Mouse (Mus musculus) v-Abl transformed pro-B cells (cell line): ENCODE results near the gene Fam72a.
"Not testable (repeated sequence)": the region's sequence is repeated elsewhere in the genome, so short reads cannot be mapped to it uniquely, and the experiment has no call there.

ENCODE experiments used
- in situ Hi-C, 2 experiments: fragments of 400-800 bp; cut with MboI; formaldehyde crosslinking; loops; one replicate each; pipeline ENCODE4 v1.15.1; 2025; ENCODE audit not compliant: unreplicated experiment in 2 of 2

Fam72a gene

GRCm38 (mm10) chr1:131525586-131526271, 2.0 kb upstream of the Fam72a start:
- in situ Hi-C loops: loop anchor here (5.0 to 10.0 kb wide), 2 partner anchors 91 to 98 kb away; no protein-coding TSS in a partner anchor

DNA sequence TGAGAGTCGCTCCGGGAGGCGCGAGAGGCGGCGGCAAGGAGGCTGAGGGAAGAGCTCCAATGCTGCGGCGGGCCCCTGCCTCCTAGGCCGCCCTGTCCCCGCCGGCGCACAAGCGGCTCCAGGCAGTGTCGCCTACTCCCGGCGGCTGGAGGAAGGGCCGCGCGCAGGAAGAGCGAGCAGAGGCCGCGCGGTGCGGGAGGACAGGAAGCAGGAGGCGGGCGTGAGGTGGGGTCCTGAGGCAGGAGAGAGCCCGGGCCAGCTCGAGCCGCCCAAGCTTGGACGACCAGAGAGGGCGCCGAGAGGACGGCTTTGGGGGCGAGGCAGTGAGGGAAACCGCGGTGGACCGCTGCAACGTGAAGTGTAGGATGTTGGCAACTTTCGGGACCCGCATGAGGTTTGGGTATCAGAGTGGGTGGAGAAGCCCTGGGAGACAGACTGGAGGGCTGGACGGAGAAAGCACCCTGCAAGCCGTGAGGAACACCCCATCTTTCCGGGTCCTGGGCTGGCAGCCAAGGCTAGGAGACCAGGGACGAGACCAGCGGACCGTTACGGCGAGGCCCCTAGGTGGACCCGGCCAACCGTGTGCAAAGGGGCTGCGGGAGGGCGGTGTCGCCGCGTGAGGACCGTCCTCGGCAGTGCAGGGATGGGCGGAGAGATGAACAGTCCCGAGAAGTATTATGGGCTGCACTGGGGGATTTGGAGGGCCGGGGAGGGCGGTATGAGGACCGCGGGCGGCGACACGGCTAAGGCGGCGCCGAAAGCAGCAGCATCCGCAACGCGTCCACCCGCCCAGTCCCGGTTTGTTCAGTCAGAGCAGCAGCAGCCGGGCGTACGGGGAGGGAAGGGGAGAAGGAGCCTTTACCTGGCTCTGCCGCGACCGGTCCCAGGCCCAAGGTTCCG, 1.1 kb upstream of the Fam72a start:
- in situ Hi-C loops: loop anchor here (5.0 to 10.0 kb wide), 2 partner anchors 92 to 99 kb away; no protein-coding TSS in a partner anchor

GRCm38 (mm10) chr1:131528081-131528507, 391 bp downstream of the Fam72a start:
- in situ Hi-C loops: loop anchor here (5.0 to 10.0 kb wide), 2 partner anchors 93 to 101 kb away; no protein-coding TSS in a partner anchor

GRCm38 (mm10) chr1:131528561-131529166, 961 bp downstream of the Fam72a start:
- in situ Hi-C loops: loop anchor here (5.0 to 10.0 kb wide), 2 partner anchors 94 to 101 kb away; no protein-coding TSS in a partner anchor

GRCm38 (mm10) chr1:131539771-131540170, 12.1 kb downstream of the Fam72a start:
- in situ Hi-C loops: no loop called here

DNA sequence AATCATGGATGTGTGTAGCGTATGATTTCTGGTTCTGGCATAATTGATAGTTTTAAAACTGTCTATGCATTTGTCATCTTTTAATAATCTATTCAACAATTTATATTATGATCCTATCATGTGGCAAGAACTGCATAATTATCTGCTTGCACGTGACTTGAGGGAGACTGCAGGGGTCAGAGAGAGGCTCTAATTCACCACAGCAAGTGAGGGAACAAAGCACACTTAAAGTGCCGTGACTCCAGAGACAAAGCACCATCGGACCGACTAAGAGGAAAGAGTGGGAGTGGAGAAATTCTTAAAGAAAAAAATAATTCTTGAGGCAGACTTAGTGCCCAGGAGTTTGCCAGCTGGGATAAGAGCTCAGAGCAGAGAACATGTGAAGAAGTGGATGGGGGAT, 13.1 kb downstream of the Fam72a start:
- in situ Hi-C loops: no loop called here

DNA sequence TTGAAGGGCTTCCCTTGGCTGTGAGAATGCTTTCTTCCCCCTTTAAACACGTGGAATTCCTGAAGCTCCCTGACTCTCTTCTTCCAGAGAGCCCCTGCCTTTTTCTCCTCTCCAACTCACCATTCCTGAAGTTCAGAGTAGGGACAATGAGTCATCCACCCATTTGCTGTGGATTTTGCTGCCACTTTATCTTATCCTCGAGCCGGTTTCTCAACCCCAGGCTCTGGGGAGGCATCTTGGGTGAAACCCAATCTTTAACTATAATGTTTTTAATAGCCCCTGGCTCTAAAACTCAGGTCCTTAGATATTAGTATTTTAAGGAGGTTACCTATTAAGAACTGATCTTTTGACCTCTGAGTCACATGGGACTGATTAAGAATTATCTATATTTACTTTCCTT, 13.7 kb downstream of the Fam72a start:
- in situ Hi-C loops: no loop called here

- in situ Hi-C loops: no loop called here
Measured at GRCm38 (mm10) chr1:131541903-131542302, 14.2 kb downstream of the Fam72a start.

DNA sequence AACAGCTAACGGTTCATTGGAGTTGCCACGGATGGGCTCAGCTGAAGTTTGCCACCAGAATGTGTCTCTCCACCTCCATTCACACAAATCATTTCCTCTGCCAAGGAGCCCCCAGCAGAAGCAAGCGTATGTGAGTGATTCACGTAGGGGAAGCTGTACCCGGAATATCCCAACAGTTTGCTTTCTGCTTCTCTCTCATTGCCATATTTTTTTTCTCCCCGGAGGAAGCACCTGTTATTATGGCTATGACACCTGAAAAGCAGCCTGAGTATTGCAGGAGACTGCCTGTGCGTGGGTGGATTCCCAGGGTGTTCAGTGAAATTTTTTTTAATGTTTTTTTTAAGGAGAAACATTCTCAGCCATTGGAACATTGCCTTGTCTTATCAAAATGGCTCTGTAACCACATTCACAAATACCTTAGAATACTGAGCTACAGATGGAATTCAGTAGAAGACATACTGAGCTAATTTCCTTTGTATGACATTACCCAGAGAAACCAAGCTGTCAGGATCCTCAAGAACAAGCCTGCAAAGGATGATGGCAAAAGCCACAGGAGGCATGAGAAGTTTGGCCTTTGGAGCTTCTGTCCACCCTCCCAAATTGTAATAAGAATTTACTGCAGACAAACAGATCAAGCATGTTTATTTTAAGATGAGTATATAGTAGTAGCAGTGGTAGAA, 16.3 kb downstream of the Fam72a start:
- in situ Hi-C loops: no loop called here

DNA sequence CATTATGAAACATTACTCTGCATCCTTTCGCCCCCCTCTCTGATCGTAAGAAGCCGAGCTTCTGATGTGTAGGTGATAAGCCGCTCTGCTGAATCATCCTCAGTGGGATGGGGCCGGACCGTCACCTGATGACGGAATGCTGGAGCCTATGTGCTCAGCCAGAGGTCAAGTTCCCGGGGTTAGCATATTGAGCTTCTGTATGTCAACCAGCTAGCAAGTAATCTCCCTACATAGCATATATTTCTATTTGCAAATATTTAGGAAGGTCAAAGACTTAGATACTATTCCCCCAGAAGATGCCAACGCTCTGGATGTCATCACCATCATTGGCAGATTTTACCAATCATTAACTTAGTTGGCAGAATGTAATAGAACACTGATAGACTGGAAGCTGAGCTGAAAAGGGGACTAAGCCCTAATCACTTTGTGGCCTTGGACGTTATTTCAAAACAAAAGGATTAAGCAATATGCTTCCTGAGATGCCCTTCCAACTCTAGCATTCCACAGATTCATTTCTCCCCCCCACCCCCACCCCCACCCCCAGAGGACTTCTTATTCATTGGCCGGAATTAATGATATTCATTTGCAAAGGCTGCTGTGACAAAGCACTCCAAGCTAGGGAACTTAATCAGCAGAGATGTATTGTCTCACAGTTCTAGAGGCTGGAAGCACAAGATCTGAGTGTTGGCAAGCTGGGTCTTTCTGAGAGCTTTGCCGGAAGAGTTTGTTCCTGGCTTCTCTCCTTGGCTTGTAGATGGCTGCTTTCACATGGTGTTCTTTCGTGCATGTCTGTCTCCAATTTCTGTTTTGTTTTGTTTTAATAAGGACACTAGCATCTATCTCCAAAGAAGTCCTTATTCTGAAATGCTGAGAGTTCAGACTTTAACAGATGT, 19.3 kb downstream of the Fam72a start:
- in situ Hi-C loops: no loop called here

DNA sequence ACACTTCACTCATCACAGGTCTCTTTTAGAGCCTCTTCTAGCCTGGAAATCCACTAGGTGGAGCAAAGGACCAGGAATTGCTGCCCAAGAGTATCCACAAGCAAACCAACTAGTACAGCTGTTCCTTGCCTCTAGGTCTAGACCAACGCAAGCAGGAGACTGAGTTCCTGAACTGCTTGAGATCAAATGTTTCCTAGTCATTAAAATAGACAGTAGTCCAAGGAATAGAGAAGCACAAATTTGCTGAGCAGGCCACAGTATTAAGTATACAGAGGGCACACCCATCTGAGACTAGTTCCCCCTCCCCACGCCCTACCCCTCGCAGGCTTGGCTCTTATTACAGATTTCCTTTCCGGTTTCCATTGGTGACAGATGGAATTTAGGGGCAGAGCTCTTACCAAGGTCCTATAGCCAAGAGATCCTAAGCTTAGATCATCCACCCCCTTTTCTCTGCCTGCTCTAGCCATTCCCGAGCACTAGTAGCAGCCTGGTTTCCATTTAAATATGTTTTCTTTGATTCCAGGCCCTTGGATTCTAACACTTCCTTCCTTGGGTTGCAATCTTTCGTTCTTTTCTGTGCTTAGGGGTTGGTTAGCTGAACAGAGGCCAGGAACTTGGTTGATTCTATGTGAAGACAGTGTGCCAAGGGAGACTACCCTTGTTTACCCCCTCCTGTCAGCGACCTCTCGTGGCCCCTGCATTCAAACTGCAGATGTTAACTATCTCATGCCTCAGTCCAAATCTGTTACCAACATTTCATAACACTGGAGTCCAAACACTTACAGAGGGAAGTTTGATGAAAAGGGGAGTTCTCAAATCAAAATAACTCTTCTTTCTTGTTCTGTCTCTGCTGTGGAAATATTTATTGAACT, 21.0 kb downstream of the Fam72a start:
- in situ Hi-C loops: no loop called here

- in situ Hi-C loops: loop anchor here (5.0 kb wide), 3 partner anchors 125 to 260 kb away; no protein-coding TSS in a partner anchor
Measured at GRCm38 (mm10) chr1:131551956-131552355, 24.3 kb downstream of the Fam72a start.

DNA sequence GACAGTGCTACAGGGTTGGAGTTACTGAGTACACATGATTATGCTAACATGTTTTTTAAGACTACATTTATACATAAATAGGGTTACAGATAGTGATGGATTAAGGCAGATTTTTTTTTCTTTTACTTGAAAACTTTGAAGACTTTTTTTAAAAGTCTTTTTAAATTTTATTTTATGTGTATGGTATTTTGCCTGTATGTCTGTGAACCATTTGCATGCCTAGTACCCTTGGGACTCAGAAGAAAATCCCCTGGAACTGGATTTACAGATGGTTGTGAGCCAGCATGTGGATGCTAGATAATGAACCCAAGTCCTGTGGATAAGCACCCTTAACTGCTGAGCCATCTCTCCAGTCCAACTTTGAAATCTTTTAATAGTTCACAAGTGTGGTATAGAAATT, 25.7 kb downstream of the Fam72a start:
- in situ Hi-C loops: loop anchor here (5.0 kb wide), 3 partner anchors 126 to 261 kb away; no protein-coding TSS in a partner anchor

DNA sequence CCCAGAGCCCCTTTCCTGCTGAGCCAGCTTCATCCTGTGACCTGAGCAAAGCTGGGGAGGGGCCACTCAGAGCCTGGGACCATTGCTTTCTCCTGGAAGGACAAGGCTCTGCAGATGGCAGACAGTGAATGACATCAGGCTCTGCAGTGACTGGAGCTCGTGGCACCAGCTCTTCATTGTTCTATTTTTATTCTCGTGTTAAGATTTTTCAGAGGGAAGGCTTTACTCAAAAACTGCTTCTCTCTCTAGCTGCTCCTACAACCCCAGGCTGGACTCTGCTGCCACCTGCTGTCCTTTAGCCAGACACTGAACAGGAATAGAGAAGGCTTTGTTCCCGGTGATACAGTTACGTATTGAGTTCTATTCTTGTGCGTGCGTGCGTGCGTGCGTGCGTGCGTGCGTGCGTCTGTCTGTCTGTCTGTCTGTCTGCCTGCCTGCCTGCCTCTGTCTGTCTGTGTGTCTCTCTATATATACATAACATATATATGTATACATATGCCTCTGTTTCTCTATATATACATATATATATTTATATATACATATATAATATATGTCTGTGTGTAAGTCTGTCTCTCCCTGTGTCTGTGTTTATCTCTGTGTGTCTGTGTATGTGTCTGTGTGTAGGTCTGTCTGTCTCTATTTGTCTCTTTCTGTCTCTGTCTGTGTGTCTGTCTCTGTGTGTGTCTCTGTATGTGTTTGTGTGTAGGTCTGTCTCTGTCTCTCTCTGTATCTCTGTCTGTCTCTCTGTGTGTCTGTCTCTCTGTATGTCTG, 27.5 kb downstream of the Fam72a start:
- in situ Hi-C loops: no loop called here

DNA sequence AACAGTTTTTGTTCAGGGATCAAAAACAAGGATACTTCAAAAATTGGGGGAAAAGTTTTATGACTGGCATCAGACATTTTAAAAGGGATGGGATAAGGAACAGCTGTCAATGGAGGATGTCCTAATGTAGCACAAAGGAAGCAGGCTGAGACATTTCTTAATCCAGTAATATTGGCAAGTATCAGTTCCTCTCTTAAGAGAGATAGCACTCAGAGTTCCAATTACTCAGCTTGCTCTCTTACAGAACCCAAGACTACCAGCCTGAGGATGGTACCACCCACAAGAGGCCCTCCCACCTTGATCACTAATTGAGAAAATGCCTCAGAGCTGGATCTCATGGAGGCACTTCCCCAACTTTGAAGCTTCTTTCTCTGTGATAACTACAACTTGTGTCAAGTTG, 32.8 kb downstream of the Fam72a start:
- in situ Hi-C loops: no loop called here

DNA sequence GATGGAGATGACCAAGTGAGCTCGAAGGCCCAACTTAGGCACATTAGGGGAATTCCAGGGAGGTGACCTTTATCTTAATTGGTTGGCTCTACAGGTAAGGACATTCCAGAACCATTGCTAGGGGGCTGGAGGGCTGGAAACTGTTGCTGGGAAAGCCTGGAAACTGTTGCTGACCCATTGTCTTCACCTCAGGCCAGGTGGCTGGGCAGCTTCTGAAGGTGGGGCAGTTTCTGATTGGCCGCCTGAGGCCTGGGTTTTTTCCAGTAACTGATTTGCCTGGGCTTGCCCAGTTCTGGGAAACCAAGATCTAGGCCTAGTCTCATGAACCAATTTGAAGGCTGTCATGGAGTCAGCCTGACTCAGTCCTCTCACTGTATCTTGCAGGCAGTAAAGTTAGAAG, 34.4 kb downstream of the Fam72a start:
- in situ Hi-C loops: no loop called here

DNA sequence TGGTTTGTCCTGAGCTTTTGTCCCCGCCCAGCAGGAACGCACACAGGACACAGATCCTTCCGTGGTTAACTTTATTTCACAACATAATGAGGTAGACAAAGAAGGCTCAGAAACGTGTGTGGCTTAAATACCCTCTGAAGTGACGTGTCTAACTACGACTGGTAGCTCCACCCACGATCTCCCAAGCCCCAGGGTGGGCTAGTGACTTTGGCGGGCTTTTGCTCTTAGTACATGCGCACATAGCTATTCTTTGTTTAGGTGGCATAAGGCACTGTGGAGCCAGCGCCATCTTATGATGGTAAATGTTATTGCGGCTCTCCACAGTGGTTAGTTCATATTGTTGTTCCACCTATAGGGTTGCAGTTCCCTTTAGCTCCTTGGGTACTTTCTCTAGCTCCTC, 38.4 kb downstream of the Fam72a start:
- in situ Hi-C loops: not testable (repeated sequence)

DNA sequence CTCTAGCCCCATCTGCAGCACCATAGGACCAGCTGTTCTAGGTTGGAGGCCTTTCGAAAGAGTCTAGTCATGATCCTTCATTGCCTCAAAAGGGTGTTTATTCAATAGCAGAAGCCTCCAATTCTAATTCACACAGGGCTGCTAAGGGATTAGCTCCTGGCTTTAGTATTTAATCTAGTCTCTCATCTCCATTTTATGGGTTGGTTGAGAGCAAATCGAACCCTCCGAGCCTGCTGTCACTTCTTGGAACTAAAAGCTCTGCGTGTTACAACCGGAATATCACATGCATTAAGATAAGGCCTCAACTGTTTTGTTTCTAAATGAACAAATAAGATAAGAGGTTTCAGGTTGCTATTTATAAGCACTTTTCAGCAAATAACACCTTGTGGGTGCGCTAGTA, 42.0 kb downstream of the Fam72a start:
- in situ Hi-C loops: no loop called here
